Mouse (Mus musculus): Measurements from ENCODE around the gene Pdzd2. TPM values are rescaled to one million over a fixed set of nuclear protein-coding genes. Genes with fewer than 3 reads are reported as not detected.

Gene Pdzd2
- polyA plus RNA-seq, 1 experiment from 2014 or later = 21.8 TPM

GRCm38 (mm10) chr15:12320441-12321090 is 419.2 kb downstream of the Pdzd2 start:
- H3K27me3 ChIP-seq = peaks cover 12% of the 10 kb centered on the region
- WGBS = 3% methylated on average over 22 of the region's 22 CpGs
- ATAC-seq (ENCODE audit: insufficient number of reproducible peaks, insufficient read depth, low FRiP score, low TSS enrichment, low read depth) = no peak
- H3K9me3 ChIP-seq = no peaks in the 10 kb centered on the region
- peak overlapping the region; percentile 81 for H3K4me2 ChIP-seq
- peak overlapping the region; percentile 99 for H3K9ac ChIP-seq
- peak overlapping the region; percentile 99 for H3K4me3 ChIP-seq
- peaks cover 2% of the 10 kb centered on the region for H3K36me3 ChIP-seq
- H3K27ac ChIP-seq = peak overlapping the region; percentile 94
- H3K4me1 ChIP-seq = peaks cover 12% of the 10 kb centered on the region

GRCm38 (mm10) chr15:12319889-12320288 is 419.8 kb downstream of the Pdzd2 start:
- 36% methylated on average over 5 of the region's 5 CpGs for WGBS
- Histone ChIP-seq H3K4me3 (0 out of 2 replicates have a peak overlapping the region, but pooled peaks have one; percentile 99), H3K27ac (no peak overlapping the region), H3K27me3 (peaks cover 12% of the 10 kb centered on the region), H3K4me1 (peaks cover 12% of the 10 kb centered on the region), H3K9me3 (no peaks in the 10 kb centered on the region), H3K4me2 (peak overlapping the region; percentile 81; the same call in 1 of the 2 replicates), H3K9ac (no peak overlapping the region), H3K36me3 (no peaks in the 10 kb centered on the region; the same call in 1 of the 2 replicates)
- no peak for ATAC-seq (ENCODE audit: insufficient number of reproducible peaks, insufficient read depth, low FRiP score, low TSS enrichment, low read depth)

GRCm38 (mm10) chr15:12318451-12318850 is 421.3 kb downstream of the Pdzd2 start:
- WGBS = 79% methylated on average over 8 of the region's 8 CpGs
- ATAC-seq (ENCODE audit: insufficient number of reproducible peaks, insufficient read depth, low FRiP score, low TSS enrichment, low read depth) = no peak
- Histone ChIP-seq H3K9ac (no peak overlapping the region), H3K36me3 (no peaks in the 10 kb centered on the region), H3K4me3 (no peak overlapping the region), H3K27me3 (peaks cover 12% of the 10 kb centered on the region), H3K9me3 (no peaks in the 10 kb centered on the region), H3K4me2 (no peak overlapping the region), H3K27ac (no peak overlapping the region), H3K4me1 (peaks cover 4% of the 10 kb centered on the region)

- Histone ChIP-seq H3K27me3 (peaks cover 12% of the 10 kb centered on the region), H3K9ac (no peak overlapping the region), H3K4me1 (peaks cover 4% of the 10 kb centered on the region), H3K4me2 (no peak overlapping the region), H3K4me3 (no peak overlapping the region), H3K9me3 (no peaks in the 10 kb centered on the region), H3K27ac (no peak overlapping the region), H3K36me3 (no peaks in the 10 kb centered on the region)
- ATAC-seq (ENCODE audit: insufficient number of reproducible peaks, insufficient read depth, low FRiP score, low TSS enrichment, low read depth) = no peak
- WGBS = 84% methylated on average over 5 of the region's 5 CpGs
Measured at GRCm38 (mm10) chr15:12317290-12317689, 422.4 kb downstream of the Pdzd2 start.

- H3K36me3 ChIP-seq = no peaks in the 10 kb centered on the region
- no peaks in the 10 kb centered on the region for H3K9me3 ChIP-seq
- H3K4me3 ChIP-seq = no peak overlapping the region
- 55% methylated on average over 2 of the region's 2 CpGs for WGBS
- no peak overlapping the region for H3K27ac ChIP-seq
- peaks cover 12% of the 10 kb centered on the region for H3K27me3 ChIP-seq
- ATAC-seq (ENCODE audit: insufficient number of reproducible peaks, insufficient read depth, low FRiP score, low TSS enrichment, low read depth) = no peak
- H3K9ac ChIP-seq = no peak overlapping the region
- H3K4me1 ChIP-seq = peaks cover 4% of the 10 kb centered on the region
- no peak overlapping the region for H3K4me2 ChIP-seq
Measured at GRCm38 (mm10) chr15:12315996-12316395, 423.7 kb downstream of the Pdzd2 start.

GRCm38 (mm10) chr15:12314584-12314983 is 425.1 kb downstream of the Pdzd2 start:
- WGBS = 88% methylated on average over 5 of the region's 5 CpGs
- no peak overlapping the region for H3K4me3 ChIP-seq

GRCm38 (mm10) chr15:12313255-12313654 is 426.5 kb downstream of the Pdzd2 start:
- no peaks in the 10 kb centered on the region for H3K27me3 ChIP-seq
- no peak overlapping the region for H3K9ac ChIP-seq
- H3K4me1 ChIP-seq = no peaks in the 10 kb centered on the region
- H3K36me3 ChIP-seq = no peaks in the 10 kb centered on the region
- no peak overlapping the region for H3K4me2 ChIP-seq
- 25% methylated on average over 1 of the region's 1 CpGs for WGBS
- no peak for ATAC-seq (ENCODE audit: insufficient number of reproducible peaks, insufficient read depth, low FRiP score, low TSS enrichment, low read depth)
- H3K27ac ChIP-seq = no peak overlapping the region
- no peaks in the 10 kb centered on the region for H3K9me3 ChIP-seq
- H3K4me3 ChIP-seq = no peak overlapping the region

More at GRCm38 (mm10) chr15:12314584-12314983, 425.1 kb downstream of the Pdzd2 start:
- Histone ChIP-seq H3K4me1 (no peaks in the 10 kb centered on the region), H3K36me3 (no peaks in the 10 kb centered on the region), H3K9ac (no peak overlapping the region), H3K9me3 (no peaks in the 10 kb centered on the region), H3K27me3 (peaks cover 7% of the 10 kb centered on the region; the same call in 1 of the 2 replicates), H3K27ac (no peak overlapping the region), H3K4me2 (no peak overlapping the region)
- ATAC-seq (ENCODE audit: insufficient number of reproducible peaks, insufficient read depth, low FRiP score, low TSS enrichment, low read depth) = no peak

- no peak overlapping the region for H3K4me3 ChIP-seq
- ATAC-seq (ENCODE audit: insufficient number of reproducible peaks, insufficient read depth, low FRiP score, low TSS enrichment, low read depth) = no peak
- H3K36me3 ChIP-seq = no peaks in the 10 kb centered on the region
- no peak overlapping the region for H3K27ac ChIP-seq
- no peaks in the 10 kb centered on the region for H3K9me3 ChIP-seq
- H3K27me3 ChIP-seq = 0 out of 2 replicates have a peak, but pooled peaks cover 2% of the 10 kb centered on the region
- 88% methylated on average over 7 of the region's 7 CpGs for WGBS
- H3K4me1 ChIP-seq = no peaks in the 10 kb centered on the region
- no peak overlapping the region for H3K9ac ChIP-seq
- no peak overlapping the region for H3K4me2 ChIP-seq
Measured at GRCm38 (mm10) chr15:12311465-12311864, 428.3 kb downstream of the Pdzd2 start.

- no peak overlapping the region for H3K27ac ChIP-seq
- 82% methylated on average over 4 of the region's 4 CpGs for WGBS
- no peaks in the 10 kb centered on the region for H3K36me3 ChIP-seq
- H3K4me1 ChIP-seq = no peaks in the 10 kb centered on the region
- 0 out of 2 replicates have a peak, but pooled peaks cover 2% of the 10 kb centered on the region for H3K27me3 ChIP-seq
- ATAC-seq (ENCODE audit: insufficient number of reproducible peaks, insufficient read depth, low FRiP score, low TSS enrichment, low read depth) = no peak
- no peaks in the 10 kb centered on the region for H3K9me3 ChIP-seq
- no peak overlapping the region for H3K4me3 ChIP-seq
- H3K9ac ChIP-seq = no peak overlapping the region
- H3K4me2 ChIP-seq = no peak overlapping the region
Measured at GRCm38 (mm10) chr15:12310676-12311075, 429.0 kb downstream of the Pdzd2 start.

Small RNA genes lying within 50 kb of the gene (microRNA-seq; reads per million reads assigned to microRNA genes)
- not detected for gene Gm24135
- gene Gm24302 = not detected

Other genes with a start within 250 kb of the Pdzd2 start
- gene 6030458C11Rik, start 84.7 kb upstream of the Pdzd2 start, polyA plus RNA-seq (2015; fragmentation: Nextera tagmentation; extraction: Ambion mirVana) = 53.2 and 55.4 TPM in 2 replicates
- gene Drosha, start 84.9 kb upstream of the Pdzd2 start, polyA plus RNA-seq (2015; fragmentation: Nextera tagmentation; extraction: Ambion mirVana) = 46.5 and 54.2 TPM in 2 replicates